Mouse (Mus musculus) C2C12 (cell line): ENCODE measurements around the gene Itpripl2. TPM values are rescaled to one million over a fixed set of nuclear protein-coding genes. Genes with fewer than 3 reads are reported as not detected.

Source experiments
- H3K27me3 ChIP-seq: one replicate; pipeline ENCODE4 v1.6.1; 2011; ENCODE audit not compliant: control insufficient read depth, insufficient read depth, insufficient read length
- H3K36me3 ChIP-seq: one replicate; pipeline ENCODE4 v1.6.1; 2011; ENCODE audit not compliant: control insufficient read depth, insufficient read depth
- H3K4me3 ChIP-seq: one replicate; pipeline ENCODE4 v1.5.1; 2011; ENCODE audit warnings: mild to moderate bottlenecking, control low read depth; ENCODE audit not compliant: poor library complexity, insufficient read depth, severe bottlenecking
- H3K79me2 ChIP-seq: one replicate; pipeline ENCODE4 v1.6.1; 2011; ENCODE audit not compliant: control insufficient read depth, insufficient read depth
- H3K79me3 ChIP-seq: one replicate; pipeline ENCODE4 v1.6.1; 2011; ENCODE audit warnings: low read depth, control low read depth
- H3ac ChIP-seq: one replicate; pipeline ENCODE3; 2011; ENCODE audit warnings: low read depth; ENCODE audit not compliant: control insufficient read depth, insufficient read length
- CEBPB ChIP-seq: IDR thresholded peaks from one replicate; pipeline ENCODE4 v1.6.1; 2011; ENCODE audit warnings: low read depth, mild to moderate bottlenecking, control low read depth, moderate library complexity
- CTCF ChIP-seq: IDR thresholded peaks from one replicate; pipeline ENCODE4 v1.5.1; 2011; ENCODE audit not compliant: control insufficient read depth, insufficient read depth, insufficient read length
- FOSL1 ChIP-seq: IDR thresholded peaks from one replicate; pipeline ENCODE4 v1.8.0; 2011; ENCODE audit warnings: mild to moderate bottlenecking, low read length; ENCODE audit not compliant: poor library complexity, insufficient read depth, severe bottlenecking
- MAX ChIP-seq: IDR thresholded peaks from one replicate; pipeline ENCODE4 v1.6.1; 2011; ENCODE audit warnings: mild to moderate bottlenecking, control low read depth
- MYOD1 ChIP-seq: IDR thresholded peaks from one replicate; pipeline ENCODE4 v1.6.1; 2011; ENCODE audit warnings: low read depth; ENCODE audit not compliant: control insufficient read depth, insufficient read length
- MYOG ChIP-seq: IDR thresholded peaks from one replicate; pipeline ENCODE4 v1.6.1; 2011; ENCODE audit not compliant: control insufficient read depth, insufficient read length; ENCODE audit errors: extremely low read depth
- USF1 ChIP-seq: IDR thresholded peaks from one replicate; pipeline ENCODE4 v1.6.1; 2011; ENCODE audit warnings: low read depth, mild to moderate bottlenecking, control low read depth, moderate library complexity
- polyA plus RNA-seq: library from polyadenylated mRNA; unstranded; fragments of >200 nt; fragmentation: generic; extraction: Trizol; gene quantifications from one replicate; pipeline ENCODE4 v1.2.1, GENCODE M21; 2012; ENCODE audit warnings: missing spikeins

The Itpripl2 gene
- polyA plus RNA-seq, 1 experiment = 23.0 TPM

GRCm38 (mm10) chr7:118522077-118522476 lies 30.3 kb upstream of the Itpripl2 start:
- TF ChIP-seq FOSL1 = no peak
- TF ChIP-seq MYOD1 = no peak
- TF ChIP-seq MAX = no peak
- TF ChIP-seq USF1 = no peak
- TF ChIP-seq CEBPB = no peak
- TF ChIP-seq MYOG = no peak
- no peak for TF ChIP-seq CTCF
- Histone ChIP-seq H3K79me3 (no peaks in the 10 kb centered on the region), H3K4me3 (no peak overlapping the region)

GRCm38 (mm10) chr7:118519661-118520060 lies 27.9 kb upstream of the Itpripl2 start:
- H3K27me3 ChIP-seq = no peaks in the 10 kb centered on the region
- TF ChIP-seq MYOG (no peak), MAX (no peak), CEBPB (no peak), MYOD1 (no peak), USF1 (no peak), FOSL1 (no peak), CTCF (no peak)
- H3K36me3 ChIP-seq = no peaks in the 10 kb centered on the region
- no peak overlapping the region for H3ac ChIP-seq
- H3K79me2 ChIP-seq = no peaks in the 10 kb centered on the region
- no peak overlapping the region for H3K4me3 ChIP-seq
- no peaks in the 10 kb centered on the region for H3K79me3 ChIP-seq

More at GRCm38 (mm10) chr7:118522077-118522476, 30.3 kb upstream of the Itpripl2 start:
- no peaks in the 10 kb centered on the region for H3K27me3 ChIP-seq
- H3K36me3 ChIP-seq = no peaks in the 10 kb centered on the region
- H3ac ChIP-seq = no peak overlapping the region
- no peaks in the 10 kb centered on the region for H3K79me2 ChIP-seq

GRCm38 (mm10) chr7:118518687-118519086 lies 26.9 kb upstream of the Itpripl2 start:
- TF ChIP-seq USF1 (no peak), CTCF (peak; percentile 94)
- Histone ChIP-seq H3K36me3 (no peaks in the 10 kb centered on the region), H3ac (peak overlapping the region; percentile 18)

GRCm38 (mm10) chr7:118517819-118518218 lies 26.0 kb upstream of the Itpripl2 start:
- no peak overlapping the region for H3ac ChIP-seq
- no peak for TF ChIP-seq FOSL1
- no peak for TF ChIP-seq MYOD1
- no peak for TF ChIP-seq MAX
- no peak for TF ChIP-seq CEBPB
- TF ChIP-seq MYOG = no peak
- peak; percentile 51 for TF ChIP-seq CTCF
- no peak overlapping the region for H3K4me3 ChIP-seq
- no peaks in the 10 kb centered on the region for H3K79me3 ChIP-seq
- no peaks in the 10 kb centered on the region for H3K27me3 ChIP-seq
- no peaks in the 10 kb centered on the region for H3K36me3 ChIP-seq
- H3K79me2 ChIP-seq = no peaks in the 10 kb centered on the region

More at GRCm38 (mm10) chr7:118518687-118519086, 26.9 kb upstream of the Itpripl2 start:
- Histone ChIP-seq H3K79me3 (no peaks in the 10 kb centered on the region), H3K4me3 (no peak overlapping the region), H3K79me2 (no peaks in the 10 kb centered on the region), H3K27me3 (no peaks in the 10 kb centered on the region)

- TF ChIP-seq MAX (no peak), CTCF (no peak), MYOD1 (no peak), USF1 (no peak), MYOG (no peak), CEBPB (no peak), FOSL1 (no peak)
Observed at GRCm38 (mm10) chr7:118508556-118508955, 16.8 kb upstream of the Itpripl2 start.

GRCm38 (mm10) chr7:118503844-118504243 lies 12.1 kb upstream of the Itpripl2 start:
- no peak overlapping the region for H3K4me3 ChIP-seq
- H3K27me3 ChIP-seq = no peaks in the 10 kb centered on the region
- TF ChIP-seq MYOG = no peak
- TF ChIP-seq USF1 = no peak
- TF ChIP-seq MAX = peak; percentile 25
- peak; percentile 84 for TF ChIP-seq MYOD1
- H3K79me3 ChIP-seq = no peaks in the 10 kb centered on the region
- H3ac ChIP-seq = no peak overlapping the region
- H3K79me2 ChIP-seq = no peaks in the 10 kb centered on the region
- H3K36me3 ChIP-seq = no peaks in the 10 kb centered on the region

More at GRCm38 (mm10) chr7:118508556-118508955, 16.8 kb upstream of the Itpripl2 start:
- Histone ChIP-seq H3K79me3 (no peaks in the 10 kb centered on the region), H3ac (no peak overlapping the region), H3K4me3 (no peak overlapping the region), H3K36me3 (no peaks in the 10 kb centered on the region), H3K79me2 (no peaks in the 10 kb centered on the region), H3K27me3 (no peaks in the 10 kb centered on the region)
